Mouse (Mus musculus): ENCODE measurements around the gene D8Ertd738e. TPM values are rescaled to one million over a fixed set of nuclear protein-coding genes. Genes with fewer than 3 reads are reported as not detected.

The D8Ertd738e gene
- polyA plus RNA-seq, 1 experiment, result 226 TPM

DNA sequence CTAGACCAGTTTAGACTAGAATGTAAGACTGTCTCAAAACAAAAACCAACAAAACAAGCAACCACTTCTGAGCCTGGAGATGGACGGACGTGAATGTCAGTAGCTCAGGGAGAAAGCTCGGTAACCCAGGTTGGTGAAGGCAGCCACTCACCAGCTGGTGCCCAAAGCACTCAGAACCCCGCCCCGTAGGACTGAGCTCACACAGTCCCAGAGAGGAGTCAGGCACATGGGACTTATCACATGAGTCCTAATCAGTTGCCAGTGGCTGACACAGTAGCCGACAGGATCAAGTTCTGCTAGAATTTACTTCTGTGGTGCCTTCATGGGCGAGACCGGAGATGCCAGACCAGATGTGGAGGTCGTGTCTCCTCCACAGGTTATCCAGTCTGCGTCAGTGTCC lies 31.3 kb upstream of the D8Ertd738e start:
- no peak for DNase-seq
- WGBS, result 73% methylated on average over 10 of the region's 10 CpGs
- Histone ChIP-seq H3K4me1 (ENCODE audit: control insufficient read depth, insufficient read depth, low read length) (no peaks in the 10 kb centered on the region), H3K4me3 (replicated peaks; ENCODE audit: insufficient read depth, low read depth, low read length) (no peak overlapping the region), H3K27me3 (ENCODE audit: control insufficient read depth, insufficient read depth, low read length) (no peaks in the 10 kb centered on the region; the same call in 1 of the 2 replicates), H3K27ac (ENCODE audit: insufficient read depth, low read length) (no peak overlapping the region)
- no peak for TF ChIP-seq CTCF (IDR thresholded peaks at IDR 0.05; ENCODE audit: borderline replicate concordance, insufficient read depth, low read depth, low read length)
- no peak for TF ChIP-seq POLR2A (IDR thresholded peaks at IDR 0.05; ENCODE audit: borderline replicate concordance, insufficient read depth, low read length)

DNA sequence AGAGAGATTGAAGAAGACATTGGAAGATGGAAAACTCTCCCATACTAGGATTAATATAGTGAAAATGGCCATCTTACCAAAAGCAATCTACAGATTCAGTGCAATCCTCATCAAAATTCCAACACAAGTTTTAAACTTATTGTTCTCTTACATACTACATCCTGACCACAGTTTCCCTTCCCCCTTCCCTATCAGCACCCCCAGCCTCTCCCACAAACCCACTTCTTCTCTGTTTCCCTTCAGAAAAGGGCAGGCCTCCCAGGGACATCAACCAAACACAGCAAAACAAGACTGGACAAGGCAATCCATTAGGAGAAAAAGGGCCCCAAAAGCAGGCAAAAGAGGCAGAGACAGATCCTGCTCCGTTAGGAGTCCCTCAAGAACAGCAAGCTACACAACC lies 26.9 kb upstream of the D8Ertd738e start:
- no peak for TF ChIP-seq CTCF (IDR thresholded peaks at IDR 0.05; ENCODE audit: borderline replicate concordance, insufficient read depth, low read depth, low read length)
- no peak for TF ChIP-seq POLR2A (IDR thresholded peaks at IDR 0.05; ENCODE audit: borderline replicate concordance, insufficient read depth, low read length)
- 61% methylated on average over 1 of the region's 1 CpGs for WGBS
- H3K4me3 ChIP-seq (replicated peaks; ENCODE audit: insufficient read depth, low read depth, low read length), result no peak overlapping the region

DNA sequence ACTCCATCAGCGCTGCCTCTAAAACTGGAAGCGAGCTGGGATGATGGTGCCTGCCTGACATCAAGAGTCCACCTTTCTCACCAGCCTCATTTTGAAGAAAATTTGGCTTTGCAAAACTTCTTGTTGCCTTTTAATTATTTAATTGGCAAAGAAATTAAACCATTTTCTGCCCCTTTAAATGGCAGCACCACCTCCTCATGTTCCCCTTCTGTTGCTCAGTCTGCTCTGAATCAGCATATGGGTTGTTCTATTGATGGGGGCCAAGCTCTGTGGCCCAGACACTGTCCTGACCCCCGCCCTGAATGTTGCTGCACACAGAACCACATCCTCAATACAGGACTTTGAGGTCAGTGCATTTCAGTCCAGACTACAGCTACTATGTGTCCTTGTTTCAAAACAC lies 24.4 kb upstream of the D8Ertd738e start:
- no peak for DNase-seq
- WGBS, result 74% methylated on average over 3 of the region's 3 CpGs
- Histone ChIP-seq H3K27ac (ENCODE audit: insufficient read depth, low read length) (no peak overlapping the region), H3K4me1 (ENCODE audit: control insufficient read depth, insufficient read depth, low read length) (0 out of 2 replicates have a peak, but pooled peaks cover 4% of the 10 kb centered on the region), H3K27me3 (ENCODE audit: control insufficient read depth, insufficient read depth, low read length) (no peaks in the 10 kb centered on the region; the same call in 1 of the 2 replicates), H3K4me3 (replicated peaks; ENCODE audit: insufficient read depth, low read depth, low read length) (no peak overlapping the region)
- TF ChIP-seq POLR2A (IDR thresholded peaks at IDR 0.05; ENCODE audit: borderline replicate concordance, insufficient read depth, low read length) (no peak), CTCF (IDR thresholded peaks at IDR 0.05; ENCODE audit: borderline replicate concordance, insufficient read depth, low read depth, low read length) (no peak)

More for the DNA sequence above, 26.9 kb upstream of the D8Ertd738e start:
- no peak overlapping the region for H3K27ac ChIP-seq (ENCODE audit: insufficient read depth, low read length)
- no peak for DNase-seq
- no peaks in the 10 kb centered on the region; the same call in 1 of the 2 replicates for H3K27me3 ChIP-seq (ENCODE audit: control insufficient read depth, insufficient read depth, low read length)
- no peaks in the 10 kb centered on the region for H3K4me1 ChIP-seq (ENCODE audit: control insufficient read depth, insufficient read depth, low read length)

DNA sequence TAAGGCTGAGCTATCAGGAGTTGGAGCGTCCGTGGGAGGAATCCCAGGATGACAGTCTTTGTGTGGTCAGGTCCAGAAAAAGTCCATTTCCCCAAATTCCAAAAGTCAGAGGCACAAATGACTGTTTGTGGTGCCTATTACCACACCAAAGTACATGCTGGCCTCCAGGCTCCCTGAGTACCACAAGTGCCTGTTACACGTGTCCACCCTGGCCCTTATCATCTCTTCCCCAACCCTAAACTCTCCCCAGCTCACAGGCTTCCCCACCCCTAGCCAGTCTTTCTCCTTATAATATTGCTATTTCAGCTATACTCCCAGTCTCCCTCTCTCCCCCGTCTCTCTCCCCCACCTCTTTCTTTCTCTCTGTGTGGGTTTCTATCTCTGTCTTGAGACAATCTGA lies 22.8 kb upstream of the D8Ertd738e start:
- TF ChIP-seq CTCF (IDR thresholded peaks at IDR 0.05; ENCODE audit: borderline replicate concordance, insufficient read depth, low read depth, low read length), result no peak
- no peak for TF ChIP-seq POLR2A (IDR thresholded peaks at IDR 0.05; ENCODE audit: borderline replicate concordance, insufficient read depth, low read length)
- Histone ChIP-seq H3K27ac (ENCODE audit: insufficient read depth, low read length) (no peak overlapping the region), H3K27me3 (ENCODE audit: control insufficient read depth, insufficient read depth, low read length) (no peaks in the 10 kb centered on the region; the same call in 1 of the 2 replicates), H3K4me3 (replicated peaks; ENCODE audit: insufficient read depth, low read depth, low read length) (no peak overlapping the region), H3K4me1 (ENCODE audit: control insufficient read depth, insufficient read depth, low read length) (0 out of 2 replicates have a peak, but pooled peaks cover 8% of the 10 kb centered on the region)
- 85% methylated on average over 4 of the region's 4 CpGs for WGBS
- DNase-seq, result no peak

DNA sequence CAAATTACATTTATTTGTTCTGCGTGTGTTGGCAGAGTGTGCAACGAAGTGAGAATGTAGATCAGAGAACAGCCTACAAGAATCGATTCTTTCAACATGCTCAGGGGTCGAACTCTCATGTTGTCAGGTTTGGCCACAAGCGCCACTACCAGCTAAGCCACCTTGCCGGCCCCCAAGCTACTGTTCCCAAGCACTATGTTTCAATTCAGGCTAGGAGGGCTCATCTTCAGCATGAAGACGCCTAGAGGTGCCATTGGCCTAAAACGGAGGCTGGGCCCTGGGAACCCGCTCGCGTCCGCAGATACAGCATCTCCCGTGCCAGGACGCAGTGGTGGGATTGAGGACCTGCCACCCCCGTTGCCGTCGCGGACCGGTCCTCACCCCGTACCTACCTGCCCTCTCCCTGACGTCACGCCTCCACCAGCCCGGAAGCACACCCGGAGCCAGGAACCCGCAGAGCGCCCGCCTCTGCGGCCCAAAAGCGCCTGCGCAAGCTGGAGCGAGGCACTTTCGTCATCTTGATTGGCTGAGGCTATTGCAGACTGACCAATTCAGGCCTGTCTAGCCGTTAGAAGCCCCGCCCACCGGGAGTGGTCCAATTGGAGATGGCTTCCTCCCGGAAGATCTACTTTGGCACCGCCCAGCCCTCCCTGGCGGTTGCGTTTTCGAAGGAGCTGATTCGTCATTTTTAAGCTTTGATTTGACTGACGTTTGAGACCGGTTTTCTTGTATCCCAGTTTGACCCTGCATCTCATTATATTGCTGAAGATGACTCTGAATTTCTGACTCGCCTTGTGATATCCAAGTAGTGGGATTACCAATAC lies 20.6 kb upstream of the D8Ertd738e start, which contains the start of gene Ccdc130:
TSS of gene Ccdc130 (minus strand) at position 431 of the 824 bp plus-strand sequence.
- TF ChIP-seq POLR2A (IDR thresholded peaks at IDR 0.05; ENCODE audit: borderline replicate concordance, insufficient read depth, low read length) (peak; percentile 98), CTCF (IDR thresholded peaks at IDR 0.05; ENCODE audit: borderline replicate concordance, insufficient read depth, low read depth, low read length) (no peak)
- Histone ChIP-seq H3K27me3 (ENCODE audit: control insufficient read depth, insufficient read depth, low read length) (no peaks in the 10 kb centered on the region), H3K27ac (ENCODE audit: insufficient read depth, low read length) (peak within 1 kb of the TSS; percentile 56), H3K4me1 (ENCODE audit: control insufficient read depth, insufficient read depth, low read length) (0 out of 2 replicates have a peak, but pooled peaks cover 8% of the 10 kb centered on the region), H3K4me3 (replicated peaks; ENCODE audit: insufficient read depth, low read depth, low read length) (peak within 1 kb of the TSS; percentile 89)
- DNase-seq, result peak; percentile 100
- WGBS, result 1% methylated on average over 44 of the region's 44 CpGs

DNA sequence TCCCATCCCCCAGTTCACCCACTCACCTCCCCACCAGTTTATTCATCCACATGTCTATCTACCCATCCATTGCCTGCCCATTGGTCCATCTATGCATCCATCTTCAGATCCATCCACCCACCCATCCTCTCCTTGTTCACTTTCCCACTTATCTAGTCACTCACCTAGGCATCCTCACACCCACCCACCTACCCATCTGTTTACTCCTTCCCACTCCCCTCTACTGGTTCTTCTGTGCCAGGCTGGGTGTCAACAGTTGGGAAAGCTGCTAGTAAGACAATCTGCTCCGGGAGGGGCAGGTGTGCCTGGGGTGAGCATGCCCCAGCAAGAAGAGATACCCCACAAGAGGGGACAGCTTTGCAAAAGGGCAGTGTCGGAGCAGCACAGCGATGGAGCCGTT lies 11.6 kb upstream of the D8Ertd738e start:
- 87% methylated on average over 4 of the region's 4 CpGs for WGBS
- TF ChIP-seq POLR2A (IDR thresholded peaks at IDR 0.05; ENCODE audit: borderline replicate concordance, insufficient read depth, low read length) (no peak), CTCF (IDR thresholded peaks at IDR 0.05; ENCODE audit: borderline replicate concordance, insufficient read depth, low read depth, low read length) (no peak)
- H3K4me1 ChIP-seq (ENCODE audit: control insufficient read depth, insufficient read depth, low read length), result peaks cover 6% of the 10 kb centered on the region
- H3K4me3 ChIP-seq (replicated peaks; ENCODE audit: insufficient read depth, low read depth, low read length), result no peak overlapping the region
- H3K27me3 ChIP-seq (ENCODE audit: control insufficient read depth, insufficient read depth, low read length), result no peaks in the 10 kb centered on the region
- H3K27ac ChIP-seq (ENCODE audit: insufficient read depth, low read length), result no peak overlapping the region
- DNase-seq, result no peak

DNA sequence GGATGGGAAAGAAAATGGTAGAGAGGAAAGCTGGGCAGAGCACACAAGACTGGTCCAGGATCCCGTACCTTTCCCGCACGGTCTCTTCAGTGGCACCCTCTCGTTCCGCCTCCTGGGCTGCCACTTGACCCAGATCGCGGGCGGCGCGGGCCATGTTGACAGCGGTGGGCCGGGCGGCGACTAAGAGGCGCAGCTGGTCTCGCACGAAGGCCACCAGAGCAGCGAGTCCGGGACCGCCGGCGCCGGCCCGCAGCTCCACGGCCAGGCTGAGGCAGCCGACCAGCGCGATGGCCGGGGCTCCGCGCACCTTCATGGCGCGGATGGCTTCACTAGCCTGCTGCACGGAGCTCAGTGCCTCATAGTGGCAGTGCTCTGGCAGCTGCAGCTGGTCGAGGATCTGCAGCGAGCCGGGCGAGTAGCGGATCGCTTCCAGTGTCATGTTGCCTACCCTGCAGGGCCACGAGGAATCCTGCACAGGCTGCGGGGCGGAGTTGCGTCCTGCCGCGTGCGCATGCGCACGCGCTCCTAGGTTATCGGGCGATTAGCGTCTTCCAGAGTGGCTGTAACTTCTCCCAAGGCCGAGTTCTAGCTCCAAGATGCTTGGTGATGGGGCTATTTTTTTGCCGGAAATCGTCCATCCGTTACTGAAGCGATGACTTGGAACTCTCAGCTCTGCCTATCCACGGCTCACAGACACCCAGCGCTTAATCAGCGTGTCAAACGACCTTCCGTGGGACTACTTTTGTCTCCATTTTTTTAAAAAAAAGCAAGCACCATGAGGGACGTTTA lies 7.5 kb upstream of the D8Ertd738e start, which contains the start of gene Mri1:
TSS of gene Mri1 (minus strand) at position 505 of the 789 bp plus-strand sequence.
- under 1% methylated on average over 64 of the region's 64 CpGs for WGBS
- Histone ChIP-seq H3K27ac (ENCODE audit: insufficient read depth, low read length) (peak within 1 kb of the TSS; percentile 80), H3K27me3 (ENCODE audit: control insufficient read depth, insufficient read depth, low read length) (no peaks in the 10 kb centered on the region), H3K4me1 (ENCODE audit: control insufficient read depth, insufficient read depth, low read length) (peaks cover 8% of the 10 kb centered on the region), H3K4me3 (replicated peaks; ENCODE audit: insufficient read depth, low read depth, low read length) (peak within 1 kb of the TSS; percentile 65)
- TF ChIP-seq POLR2A (IDR thresholded peaks at IDR 0.05; ENCODE audit: borderline replicate concordance, insufficient read depth, low read length) (peak; percentile 86; the same call in 1 of the 2 replicates), CTCF (IDR thresholded peaks at IDR 0.05; ENCODE audit: borderline replicate concordance, insufficient read depth, low read depth, low read length) (no peak)
- peak; percentile 87 to 88 for DNase-seq

Measured in cerebellum, adult 2 months (tissue).